Mouse (Mus musculus): ENCODE measurements around the gene Ncoa7.

DNA sequence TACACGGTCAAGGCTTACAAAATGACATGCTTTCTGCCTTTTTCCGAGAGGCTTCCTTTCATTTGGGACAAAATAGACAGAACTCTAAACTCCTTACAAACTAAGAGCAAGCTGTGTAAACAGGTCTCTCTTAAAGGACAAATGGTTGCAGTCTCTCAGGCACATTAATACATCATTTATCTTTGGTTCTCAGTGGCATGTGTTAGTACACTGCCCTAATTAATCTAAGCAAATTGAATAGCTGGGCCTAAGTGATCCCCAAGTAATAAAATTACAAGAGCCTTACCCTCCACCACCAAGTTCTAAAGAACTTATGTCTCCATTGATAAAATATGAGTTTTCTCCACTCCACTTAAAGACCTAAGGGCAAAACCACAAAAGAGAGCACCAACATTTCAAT lies 155.4 kb downstream of the Ncoa7 start:
- no peak for TF ChIP-seq CTCF (IDR thresholded peaks at IDR 0.05; ENCODE audit: borderline replicate concordance, extremely low read depth, insufficient read depth, insufficient read length)
- TF ChIP-seq POLR2A (IDR thresholded peaks at IDR 0.05; ENCODE audit: borderline replicate concordance, extremely low read depth, insufficient read depth, insufficient read length, poor library complexity, severe bottlenecking): no peak

Data from brain, embryonic 14.5 days (tissue).